Mouse (Mus musculus): ENCODE data around the gene Tmem63a. TPM values are rescaled to one million over a fixed set of nuclear protein-coding genes. Genes with fewer than 3 reads are reported as not detected.

Gene Tmem63a
- polyA plus RNA-seq, 1 experiment from 2014 or later = 8.0 TPM

DNA sequence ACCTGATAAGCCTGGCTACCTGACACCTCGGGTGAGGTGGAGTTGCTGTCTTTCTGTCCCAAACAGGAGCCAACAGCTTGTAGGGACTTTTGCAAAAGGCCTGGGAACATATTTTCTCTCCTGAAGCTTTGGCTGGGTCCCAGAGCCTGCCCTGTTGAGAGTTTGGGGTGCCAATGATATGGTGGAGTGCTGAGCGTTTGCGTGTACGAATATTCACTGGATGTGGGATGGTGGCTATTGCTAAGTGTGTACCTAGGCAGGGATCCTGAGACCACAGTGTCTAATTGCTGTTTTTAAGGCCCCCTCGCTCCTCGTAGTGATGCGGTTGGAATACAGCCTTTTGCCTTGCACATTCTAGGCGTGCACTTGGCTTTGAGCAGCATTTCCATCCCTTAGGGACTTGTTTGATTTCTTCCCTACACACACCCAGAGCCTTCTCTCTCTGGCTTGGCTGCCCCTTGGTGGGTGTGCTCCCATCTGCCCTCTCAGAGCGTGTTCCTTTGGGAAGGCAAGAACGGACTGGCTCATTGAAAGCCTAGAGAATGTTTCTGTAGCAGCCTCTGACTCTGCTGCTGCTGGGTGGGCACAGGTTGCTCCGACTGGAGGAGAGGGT is 994 bp downstream of the Tmem63a start:
- Histone ChIP-seq H3K27ac (replicated peaks) (peak overlapping the region; percentile 89), H3K4me3 (replicated peaks) (peak overlapping the region; percentile 92), H3K9me3 (replicated peaks) (no peaks in the 10 kb centered on the region), H3K4me1 (replicated peaks) (peaks cover 65% of the 10 kb centered on the region), H3K27me3 (no peaks in the 10 kb centered on the region), H3K9ac (peak overlapping the region; percentile 91), H3K4me2 (peak overlapping the region; percentile 96), H3K36me3 (replicated peaks) (peaks cover 9% of the 10 kb centered on the region; the same call in 1 of the 2 replicates)
- ATAC-seq (ENCODE audit: insufficient read depth) = no peak
- 56% methylated on average over 11 of the region's 11 CpGs for WGBS (ENCODE audit: insufficient replicate concordance)

DNA sequence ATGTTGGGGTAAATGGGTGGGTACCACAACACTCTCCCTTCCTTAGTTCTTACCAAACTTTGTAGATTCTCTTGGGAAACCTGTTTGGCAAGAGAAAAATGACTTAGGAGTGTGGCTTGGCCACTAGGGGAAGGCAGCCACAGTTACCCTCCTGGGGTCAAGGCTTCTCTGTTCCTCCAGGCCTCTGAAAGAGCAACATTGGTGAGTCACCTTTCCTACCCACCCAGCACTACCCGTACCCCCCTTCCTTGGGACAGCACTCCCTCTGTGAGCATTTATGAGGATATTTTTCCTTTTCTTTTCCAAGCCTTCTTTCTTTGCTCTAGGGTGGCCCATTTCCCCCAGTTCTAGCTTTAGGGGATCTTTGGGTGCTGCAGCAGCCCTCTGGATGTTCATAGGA is 1.8 kb downstream of the Tmem63a start:
- Histone ChIP-seq H3K27me3 (no peaks in the 10 kb centered on the region), H3K27ac (replicated peaks) (peak overlapping the region; percentile 89), H3K4me3 (replicated peaks) (peak overlapping the region; percentile 92; the same call in 1 of the 2 replicates), H3K9me3 (replicated peaks) (no peaks in the 10 kb centered on the region), H3K36me3 (replicated peaks) (peaks cover 17% of the 10 kb centered on the region), H3K4me1 (replicated peaks) (peaks cover 70% of the 10 kb centered on the region), H3K4me2 (peak overlapping the region; percentile 96), H3K9ac (0 out of 2 replicates have a peak overlapping the region, but pooled peaks have one; percentile 91)
- 43% methylated on average over 1 of the region's 1 CpGs for WGBS (ENCODE audit: insufficient replicate concordance)
- no peak for ATAC-seq (ENCODE audit: insufficient read depth)

DNA sequence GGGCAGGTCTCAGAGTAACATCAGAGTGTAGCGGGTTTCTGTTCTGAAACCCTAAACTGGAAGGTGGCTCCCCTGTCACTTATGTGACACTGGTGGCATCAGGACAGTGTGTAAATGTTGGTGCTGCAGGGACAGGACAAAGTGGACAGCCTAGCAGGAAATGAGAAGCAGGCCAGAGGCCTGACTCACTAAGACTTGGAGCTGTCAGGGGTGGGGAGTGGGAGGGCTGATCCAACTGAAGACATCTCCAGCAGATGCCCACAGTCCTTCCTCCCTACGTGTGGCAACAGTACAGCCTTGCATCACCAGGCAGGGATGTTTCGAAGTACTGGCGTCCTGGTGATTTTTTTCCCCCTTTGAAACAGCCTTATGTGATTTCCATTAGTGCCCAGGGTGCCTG is 2.4 kb downstream of the Tmem63a start:
- whole genome bisulfite sequencing (ENCODE audit: insufficient replicate concordance) = 65% methylated on average over 4 of the region's 4 CpGs

DNA sequence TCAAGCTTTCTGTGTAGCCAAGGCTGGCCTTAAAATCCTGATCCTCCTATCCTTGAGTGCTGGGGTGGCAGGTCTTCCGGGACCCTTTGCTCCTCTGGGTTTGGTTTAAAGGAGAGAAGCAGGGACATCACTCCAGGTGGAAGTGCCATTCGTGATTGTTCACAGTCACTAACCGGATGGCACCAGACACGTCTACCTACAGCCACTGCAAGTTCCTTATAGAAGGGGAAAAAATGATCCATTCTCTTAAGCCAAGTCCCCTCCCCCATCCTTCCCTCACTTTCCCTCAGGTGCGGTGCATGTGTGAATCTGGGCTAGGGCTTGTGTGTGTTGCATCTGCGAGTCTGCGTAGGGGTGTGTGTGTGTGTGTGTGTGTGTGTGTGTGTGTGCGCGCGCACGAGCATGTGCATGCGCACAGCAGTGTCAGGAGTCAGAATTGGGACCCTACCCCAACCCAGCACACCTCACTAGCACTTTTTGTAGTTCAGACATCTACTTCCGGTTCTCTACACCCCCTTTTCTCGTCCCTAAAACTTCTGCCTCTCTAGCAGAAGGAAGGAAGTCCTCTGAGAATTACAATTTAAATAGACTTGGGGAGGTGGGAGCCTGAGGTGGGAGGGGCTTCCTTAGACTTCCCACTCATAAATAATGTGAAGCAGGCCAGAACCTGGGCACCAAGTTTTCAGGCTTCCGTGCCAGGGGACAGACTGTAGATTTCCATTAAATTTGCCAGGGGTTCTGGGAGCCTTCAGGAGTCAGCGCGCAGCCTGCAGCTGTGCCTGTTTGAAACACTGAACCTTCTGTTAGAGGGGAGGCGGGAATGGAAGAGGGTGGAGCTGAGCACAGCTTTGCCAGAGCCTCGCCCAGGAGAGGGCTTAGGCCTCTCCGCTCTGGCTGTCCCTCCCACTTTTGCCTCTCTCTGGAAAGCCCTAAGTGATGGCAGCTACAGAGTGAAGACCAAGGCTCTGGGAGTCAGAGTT is 3.1 kb downstream of the Tmem63a start:
- Histone ChIP-seq H3K9ac (peak overlapping the region; percentile 30; the same call in 1 of the 2 replicates), H3K36me3 (replicated peaks) (peaks cover 31% of the 10 kb centered on the region), H3K4me1 (replicated peaks) (peaks cover 70% of the 10 kb centered on the region), H3K4me3 (replicated peaks) (peak overlapping the region; percentile 41), H3K27ac (replicated peaks) (peak overlapping the region; percentile 89), H3K9me3 (replicated peaks) (no peaks in the 10 kb centered on the region), H3K27me3 (no peaks in the 10 kb centered on the region), H3K4me2 (peak overlapping the region; percentile 96)
- 17% methylated on average over 20 of the region's 20 CpGs for WGBS (ENCODE audit: insufficient replicate concordance)
- peak; percentile 74 for ATAC-seq (ENCODE audit: insufficient read depth)

More for the DNA sequence above, 2.4 kb downstream of the Tmem63a start:
- peak overlapping the region; percentile 89 for H3K27ac ChIP-seq (replicated peaks)
- H3K4me1 ChIP-seq (replicated peaks) = peaks cover 70% of the 10 kb centered on the region
- H3K9me3 ChIP-seq (replicated peaks) = no peaks in the 10 kb centered on the region
- peaks cover 23% of the 10 kb centered on the region for H3K36me3 ChIP-seq (replicated peaks)
- H3K27me3 ChIP-seq = no peaks in the 10 kb centered on the region
- no peak overlapping the region for H3K4me3 ChIP-seq (replicated peaks)
- no peak overlapping the region for H3K9ac ChIP-seq
- ATAC-seq (ENCODE audit: insufficient read depth) = no peak
- H3K4me2 ChIP-seq = peak overlapping the region; percentile 96

DNA sequence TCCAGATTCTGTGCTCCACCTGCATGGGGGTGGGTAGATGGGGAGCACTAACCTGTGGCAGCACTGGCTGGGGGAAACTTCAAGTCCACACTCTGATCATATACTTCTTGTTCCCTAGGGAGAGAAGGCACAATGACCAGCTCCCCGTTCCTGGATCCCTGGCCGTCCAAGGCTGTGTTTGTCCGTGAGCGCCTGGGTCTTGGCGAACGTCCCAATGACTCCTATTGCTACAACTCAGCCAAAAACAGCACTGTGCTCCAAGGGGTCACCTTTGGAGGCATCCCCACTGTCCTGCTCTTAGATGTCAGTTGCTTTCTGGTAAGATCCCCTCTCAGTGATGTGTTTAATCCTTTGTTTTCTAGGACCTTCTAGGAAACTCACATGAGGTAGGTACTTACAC is 4.3 kb downstream of the Tmem63a start:
- H3K9ac ChIP-seq = 0 out of 2 replicates have a peak overlapping the region, but pooled peaks have one; percentile 30
- no peak for ATAC-seq (ENCODE audit: insufficient read depth)
- WGBS (ENCODE audit: insufficient replicate concordance) = 81% methylated on average over 6 of the region's 6 CpGs
- H3K4me3 ChIP-seq (replicated peaks) = no peak overlapping the region
- H3K9me3 ChIP-seq (replicated peaks) = no peaks in the 10 kb centered on the region
- no peaks in the 10 kb centered on the region for H3K27me3 ChIP-seq
- 0 out of 2 replicates have a peak overlapping the region, but pooled peaks have one; percentile 89 for H3K27ac ChIP-seq (replicated peaks)
- H3K4me2 ChIP-seq = peak overlapping the region; percentile 96; the same call in 1 of the 2 replicates
- H3K36me3 ChIP-seq (replicated peaks) = peaks cover 35% of the 10 kb centered on the region
- H3K4me1 ChIP-seq (replicated peaks) = peaks cover 60% of the 10 kb centered on the region

DNA sequence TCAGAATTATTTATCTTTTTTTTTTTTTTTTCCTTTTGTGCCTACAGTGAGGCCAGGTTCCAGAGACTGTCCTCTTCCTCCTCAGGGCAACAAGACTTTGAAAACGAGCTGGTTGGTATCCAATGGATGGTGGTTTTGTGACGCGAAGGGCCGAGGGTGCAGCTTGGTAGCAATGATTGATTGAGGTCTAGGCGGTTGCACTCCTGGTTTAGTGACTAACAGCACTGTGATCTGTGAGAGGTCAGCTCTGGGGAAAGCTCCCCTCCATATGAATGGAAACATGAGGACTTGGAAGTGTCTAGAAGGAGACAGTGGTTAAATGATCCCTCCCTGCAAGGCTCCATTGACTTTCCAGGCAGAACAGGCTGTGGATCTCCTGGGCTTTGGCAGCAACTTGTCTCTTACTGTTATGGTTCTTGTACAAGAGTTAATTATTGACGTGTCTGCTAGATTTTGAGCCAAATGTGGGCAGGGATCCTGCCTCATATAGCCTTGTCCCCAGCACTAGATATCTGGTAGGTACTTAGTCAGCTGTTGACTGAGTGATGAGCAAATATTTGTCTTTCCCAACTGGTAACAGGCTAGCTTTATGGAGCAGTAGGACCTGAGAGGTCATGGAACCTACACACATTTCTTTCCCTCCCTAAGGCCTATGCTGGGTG is 10.1 kb downstream of the Tmem63a start:
- 65% methylated on average over 6 of the region's 6 CpGs for WGBS (ENCODE audit: insufficient replicate concordance)
- Histone ChIP-seq H3K4me3 (replicated peaks) (no peak overlapping the region), H3K27me3 (no peaks in the 10 kb centered on the region), H3K4me2 (no peak overlapping the region), H3K36me3 (replicated peaks) (peaks cover 72% of the 10 kb centered on the region), H3K9ac (no peak overlapping the region), H3K27ac (replicated peaks) (0 out of 2 replicates have a peak overlapping the region, but pooled peaks have one; percentile 9), H3K9me3 (replicated peaks) (no peaks in the 10 kb centered on the region), H3K4me1 (replicated peaks) (peaks cover 13% of the 10 kb centered on the region)
- ATAC-seq (ENCODE audit: insufficient read depth) = peak; percentile 77

DNA sequence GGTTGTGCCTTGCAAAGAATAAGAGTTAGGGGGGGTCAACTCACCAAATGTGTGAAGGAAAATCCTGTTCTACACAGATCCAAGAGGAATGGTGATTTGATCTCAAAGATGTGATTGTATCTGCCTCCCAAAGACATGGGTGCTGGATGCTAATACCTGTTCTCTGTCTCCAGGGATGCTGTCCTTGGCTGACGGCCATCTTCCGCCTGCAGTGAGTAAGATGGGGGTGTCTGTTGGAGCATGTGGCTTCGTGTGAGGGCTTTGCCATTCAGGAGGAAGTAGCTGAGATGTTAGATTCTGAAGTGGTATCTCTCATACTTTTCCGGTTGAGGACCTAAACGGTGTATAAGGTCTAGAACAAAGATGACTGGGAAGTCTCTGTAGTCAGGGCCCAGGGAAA is 10.7 kb downstream of the Tmem63a start:
- H3K27me3 ChIP-seq = no peaks in the 10 kb centered on the region
- ATAC-seq (ENCODE audit: insufficient read depth) = no peak
- H3K4me3 ChIP-seq (replicated peaks) = no peak overlapping the region
- WGBS (ENCODE audit: insufficient replicate concordance) = 63% methylated on average over 5 of the region's 5 CpGs
- H3K9ac ChIP-seq = no peak overlapping the region
- peaks cover 68% of the 10 kb centered on the region for H3K36me3 ChIP-seq (replicated peaks)
- H3K4me1 ChIP-seq (replicated peaks) = peaks cover 14% of the 10 kb centered on the region
- H3K27ac ChIP-seq (replicated peaks) = no peak overlapping the region
- H3K9me3 ChIP-seq (replicated peaks) = no peaks in the 10 kb centered on the region
- no peak overlapping the region for H3K4me2 ChIP-seq

DNA sequence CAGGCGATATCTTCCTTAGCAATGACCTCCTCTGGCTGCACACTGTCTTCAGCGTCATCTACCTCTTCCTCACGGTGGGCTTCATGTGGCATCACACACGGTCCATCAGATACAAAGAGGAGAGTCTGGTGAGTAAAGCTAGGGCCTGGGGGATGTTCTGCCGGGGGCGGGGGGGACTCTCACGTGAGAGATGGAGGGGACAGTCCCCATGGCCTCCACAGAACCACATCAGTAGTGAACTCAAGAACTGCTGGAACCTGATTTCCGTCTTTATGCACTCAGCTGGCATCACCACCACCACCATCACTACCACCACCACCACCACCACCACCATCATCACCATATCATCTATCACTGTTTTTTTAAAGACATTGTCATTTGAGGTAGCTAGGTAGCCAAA is 14.3 kb downstream of the Tmem63a start:
- Histone ChIP-seq H3K36me3 (replicated peaks) (peaks cover 61% of the 10 kb centered on the region), H3K9ac (no peak overlapping the region), H3K27ac (replicated peaks) (no peak overlapping the region), H3K9me3 (replicated peaks) (no peaks in the 10 kb centered on the region), H3K4me1 (replicated peaks) (peaks cover 9% of the 10 kb centered on the region; the same call in 1 of the 2 replicates), H3K27me3 (no peaks in the 10 kb centered on the region), H3K4me2 (no peak overlapping the region), H3K4me3 (replicated peaks) (no peak overlapping the region)
- 75% methylated on average over 8 of the region's 8 CpGs for WGBS (ENCODE audit: insufficient replicate concordance)
- ATAC-seq (ENCODE audit: insufficient read depth) = no peak

DNA sequence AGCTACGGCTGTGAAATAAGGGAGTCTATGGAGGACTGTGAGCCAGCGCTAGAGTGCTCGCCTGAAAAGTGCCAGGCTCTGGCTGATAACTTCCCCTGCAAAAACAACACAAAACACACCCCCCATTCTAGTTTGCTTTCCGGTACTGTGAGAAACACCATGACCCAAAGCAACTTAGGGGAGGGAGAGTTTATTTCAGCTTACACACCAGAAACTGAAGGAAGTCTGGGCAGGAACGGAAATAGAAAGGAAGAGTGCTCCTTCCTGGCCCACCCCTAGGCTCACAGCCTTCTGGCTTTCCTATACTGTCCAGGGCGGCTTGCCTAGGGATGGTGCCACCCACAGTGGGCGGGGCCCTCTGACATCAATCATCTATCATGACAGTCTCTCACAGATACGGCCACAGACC is 14.8 kb downstream of the Tmem63a start:
- H3K4me1 ChIP-seq (replicated peaks) = peaks cover 9% of the 10 kb centered on the region; the same call in 1 of the 2 replicates
- no peaks in the 10 kb centered on the region for H3K27me3 ChIP-seq
- 38% methylated on average over 8 of the region's 8 CpGs for WGBS (ENCODE audit: insufficient replicate concordance)
- no peak overlapping the region for H3K4me3 ChIP-seq (replicated peaks)
- peak; percentile 64 for ATAC-seq (ENCODE audit: insufficient read depth)
- no peaks in the 10 kb centered on the region for H3K9me3 ChIP-seq (replicated peaks)
- no peak overlapping the region for H3K27ac ChIP-seq (replicated peaks)
- H3K4me2 ChIP-seq = no peak overlapping the region
- no peak overlapping the region for H3K9ac ChIP-seq
- H3K36me3 ChIP-seq (replicated peaks) = peaks cover 61% of the 10 kb centered on the region

DNA sequence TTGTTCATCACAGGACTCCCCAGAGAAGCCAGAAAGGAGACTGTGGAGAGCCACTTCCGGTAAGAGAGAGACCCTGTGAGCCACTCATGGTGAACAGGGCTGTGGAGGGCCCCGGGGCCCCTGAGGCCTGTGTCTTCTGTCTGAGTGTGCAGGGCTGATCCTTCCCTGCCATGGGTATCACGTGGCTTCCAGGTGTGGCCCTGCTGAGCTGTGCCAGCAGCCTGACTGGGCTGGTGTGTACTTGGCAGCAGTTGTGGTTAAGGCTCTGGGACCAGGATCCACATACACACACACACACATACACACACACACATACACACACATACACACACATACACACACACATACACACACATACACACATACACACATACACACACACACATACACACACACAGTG is 15.8 kb downstream of the Tmem63a start:
- H3K9me3 ChIP-seq (replicated peaks) = no peaks in the 10 kb centered on the region
- 65% methylated on average over 3 of the region's 3 CpGs for WGBS (ENCODE audit: insufficient replicate concordance)
- peaks cover 70% of the 10 kb centered on the region for H3K36me3 ChIP-seq (replicated peaks)
- H3K4me2 ChIP-seq = no peak overlapping the region
- no peak overlapping the region for H3K27ac ChIP-seq (replicated peaks)
- no peak overlapping the region for H3K9ac ChIP-seq
- no peak overlapping the region for H3K4me3 ChIP-seq (replicated peaks)
- no peaks in the 10 kb centered on the region for H3K27me3 ChIP-seq
- peaks cover 6% of the 10 kb centered on the region; the same call in 1 of the 2 replicates for H3K4me1 ChIP-seq (replicated peaks)
- no peak for ATAC-seq (ENCODE audit: insufficient read depth)

Measured in liver, embryonic 15.5 days (tissue).